In the genomic region with DNA sequence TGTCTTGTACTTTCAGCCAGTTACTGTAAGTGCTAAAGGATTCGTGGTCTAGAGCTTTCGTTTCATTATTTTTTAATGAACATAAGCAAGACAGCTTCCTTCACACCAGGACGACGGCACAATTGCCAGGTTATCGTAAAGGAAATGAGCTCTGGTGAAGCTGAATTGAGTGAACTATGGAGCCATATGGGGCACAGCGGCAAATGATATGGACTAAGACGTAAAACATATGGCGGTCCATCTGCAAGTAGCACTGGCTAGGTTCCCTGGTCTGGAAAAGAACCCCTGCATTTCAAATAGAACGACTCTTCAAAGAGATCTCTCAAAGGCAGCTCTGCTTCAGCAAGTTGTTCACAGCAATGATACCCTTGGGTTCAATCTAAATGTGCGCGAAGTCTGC, we compare ENCODE assay signal across 9 mouse cellular contexts. TPM values are rescaled to one million over a fixed set of nuclear protein-coding genes. Genes with fewer than 3 reads are reported as not detected.
A peak's percentile ranks its signal among the peaks of the same experiment; 100 is the strongest.
DNase-seq lines count a peak whose midpoint lies in the region; ATAC-seq lines count a peak whose summit lies in the region.
"Had no signal": no experiment of that assay in that cellular context is flagged by ENCODE, and none has a peak within 500 bp of the region (broad histone marks: within the 10 kb centered on the region; RNA-seq: fewer than 3 reads in every experiment).

No protein-coding gene starts in this region.

- no peak for ATAC-seq in hindbrain, embryonic 11.5 days (ENCODE audit: low FRiP score)
- ATAC-seq in midbrain, embryonic 13.5 days: no peak

- intact Hi-C loops in heart, postnatal 25 days (cut with DNase I): loop anchor here (2.0 to 10.0 kb wide), 2 partner anchors 16 to 120 kb away; partner anchors contain the start of gene Chd1

- no peak for DNase-seq in heart, embryonic 10.5 days (ENCODE audit: low spot score)
- DNase-seq in heart, postnatal 25 days (ENCODE audit: low spot score): no peak
- no peak for DNase-seq in hindbrain, embryonic 11.5 days (ENCODE audit: low spot score)
- DNase-seq in yolk sac, embryonic 10.5 days (ENCODE audit: low spot score): no peak
- no peak for DNase-seq in frontal cortex, postnatal 10 days (ENCODE audit: low spot score in 2 of 2)
- DNase-seq in layer of hippocampus, postnatal 36 days: no peak
- DNase-seq: lung, postnatal 4 days had no signal

- H3K4me1 ChIP-seq in heart, embryonic 10.5 days: peaks cover 29% of the 10 kb centered on the region
- H3K4me1 ChIP-seq in brown adipose tissue, adult 24 weeks (ENCODE audit: control insufficient read depth, insufficient read depth, insufficient read length, low read length): peaks cover 15% of the 10 kb centered on the region
- H3K4me1 ChIP-seq in hindbrain, embryonic 11.5 days (replicated peaks; ENCODE audit: control insufficient read depth, insufficient read depth, low read length): 0 out of 2 replicates have a peak, but pooled peaks cover 3% of the 10 kb centered on the region
- H3K4me1 ChIP-seq in midbrain, embryonic 13.5 days (replicated peaks): peaks cover 76% of the 10 kb centered on the region

- peaks cover 2% of the 10 kb centered on the region for H3K27me3 ChIP-seq in heart, embryonic 10.5 days (ENCODE audit: insufficient read depth, poor library complexity, severe bottlenecking)
- H3K27me3 ChIP-seq in hindbrain, embryonic 11.5 days (ENCODE audit: control insufficient read depth, insufficient read depth, low read length): no peaks in the 10 kb centered on the region
- H3K27me3 ChIP-seq in midbrain, embryonic 13.5 days: no peaks in the 10 kb centered on the region

- H3K4me3 ChIP-seq in heart, embryonic 10.5 days: peak overlapping the region; percentile 90
- H3K4me3 ChIP-seq in brown adipose tissue, adult 24 weeks (ENCODE audit: insufficient read depth, low read depth, low read length): peak overlapping the region; percentile 59
- peak overlapping the region; percentile 98 for H3K4me3 ChIP-seq in hindbrain, embryonic 11.5 days (ENCODE audit: low read depth, low read length)
- H3K4me3 ChIP-seq in midbrain, embryonic 13.5 days (replicated peaks): peak overlapping the region; percentile 98

- no peaks in the 10 kb centered on the region for H3K9me3 ChIP-seq in heart, embryonic 10.5 days
- H3K9me3 ChIP-seq in hindbrain, embryonic 11.5 days (ENCODE audit: control insufficient read depth, low read length): no peaks in the 10 kb centered on the region
- no peaks in the 10 kb centered on the region for H3K9me3 ChIP-seq in midbrain, embryonic 13.5 days

- WGBS in heart, embryonic 10.5 days: 63% methylated on average over 11 of the region's 11 CpGs
- WGBS in hindbrain, embryonic 11.5 days: 45% methylated on average over 11 of the region's 11 CpGs
- WGBS in midbrain, embryonic 13.5 days: 33% methylated on average over 11 of the region's 11 CpGs

- peak overlapping the region; percentile 96 for H3K9ac ChIP-seq in hindbrain, embryonic 11.5 days (ENCODE audit: low read depth, low read length)
- peak overlapping the region; percentile 99 for H3K9ac ChIP-seq in midbrain, embryonic 13.5 days (replicated peaks)

- H3K4me2 ChIP-seq in hindbrain, embryonic 11.5 days (replicated peaks; ENCODE audit: low read depth, low read length): peak overlapping the region; percentile 63
- peak overlapping the region; percentile 82 for H3K4me2 ChIP-seq in midbrain, embryonic 13.5 days (replicated peaks)

- H3K27ac ChIP-seq in heart, embryonic 10.5 days: no peak overlapping the region
- H3K27ac ChIP-seq in brown adipose tissue, adult 24 weeks (replicated peaks; ENCODE audit: low read depth, low read length): peak overlapping the region; percentile 42
- peak overlapping the region; percentile 58 for H3K27ac ChIP-seq in hindbrain, embryonic 11.5 days (ENCODE audit: low read depth, low read length)
- peak overlapping the region; percentile 97 for H3K27ac ChIP-seq in midbrain, embryonic 13.5 days

- H3K36me3 ChIP-seq in heart, embryonic 10.5 days: peaks cover 5% of the 10 kb centered on the region; the same call in 1 of the 2 replicates
- H3K36me3 ChIP-seq in hindbrain, embryonic 11.5 days (ENCODE audit: control insufficient read depth, insufficient read depth, low read length): peaks cover 2% of the 10 kb centered on the region; the same call in 1 of the 2 replicates
- H3K36me3 ChIP-seq in midbrain, embryonic 13.5 days: peaks cover 16% of the 10 kb centered on the region

RNA-seq across cellular contexts. Expression of gene Rgmb, which starts 6.5 kb away (rescaled TPM):
- polyA plus RNA-seq in heart, embryonic 10.5 days (2016; fragmentation: Nextera tagmentation; extraction: Ambion mirVana): 7.1 and 10.7 TPM in 2 replicates
- 10 to 100 TPM; 21.4 to 30.0 TPM for total RNA-seq in heart, postnatal 25 days (2021)
- 8.0 and 8.6 TPM in 2 replicates for polyA plus RNA-seq in brown adipose tissue, adult 24 weeks (2012; ENCODE audit: insufficient read depth, insufficient read length, missing spikeins)
- polyA plus RNA-seq in hindbrain, embryonic 11.5 days (2014; fragmentation: Nextera tagmentation; extraction: Ambion mirVana): 102 and 107 TPM in 2 replicates
- 72.4 and 79.8 TPM in 2 replicates for polyA plus RNA-seq in midbrain, embryonic 13.5 days (2015; fragmentation: Nextera tagmentation; extraction: Ambion mirVana)
- total RNA-seq in layer of hippocampus, postnatal 36 days (2021): 10 to 100 TPM; 76.0 to 82.0 TPM
